ENCODE assay signal across 8 mouse cellular contexts in genomic region chr2:35504417-35504776, GRCm38 (mm10). TPM values are rescaled to one million over a fixed set of nuclear protein-coding genes. Genes with fewer than 3 reads are reported as not detected.
DNase-seq lines count a peak whose midpoint lies in the region; ATAC-seq and TF ChIP-seq lines count a peak whose summit lies in the region.
"Had no signal": no experiment of that assay in that cellular context is flagged by ENCODE, and none has a peak within 500 bp of the region (broad histone marks: within the 10 kb centered on the region; RNA-seq: fewer than 3 reads in every experiment).

No protein-coding gene starts in this region.

- no peak overlapping the region for H3K4me3 ChIP-seq in hindbrain, embryonic 10.5 days
- no peak overlapping the region for H3K4me3 ChIP-seq in hindbrain, embryonic 14.5 days (replicated peaks; ENCODE audit: low read length)
- peak overlapping the region; percentile 68 for H3K4me3 ChIP-seq in G1E (ENCODE audit: low read depth, low read length)
- no peak overlapping the region for H3K4me3 ChIP-seq in liver, embryonic 11.5 days (ENCODE audit: low read depth, low read length)

- no peaks in the 10 kb centered on the region for H3K36me3 ChIP-seq in hindbrain, embryonic 10.5 days
- no peaks in the 10 kb centered on the region for H3K36me3 ChIP-seq in hindbrain, embryonic 14.5 days (replicated peaks; ENCODE audit: control insufficient read depth, insufficient read depth)
- H3K36me3 ChIP-seq in G1E (replicated peaks), result peaks cover 12% of the 10 kb centered on the region
- H3K36me3 ChIP-seq in liver, embryonic 11.5 days (ENCODE audit: control insufficient read depth, insufficient read depth, low read length), result no peaks in the 10 kb centered on the region

- H3K9me3 ChIP-seq in hindbrain, embryonic 10.5 days, result no peaks in the 10 kb centered on the region
- no peaks in the 10 kb centered on the region for H3K9me3 ChIP-seq in hindbrain, embryonic 14.5 days (ENCODE audit: control insufficient read depth, low read length)
- no peaks in the 10 kb centered on the region; the same call in 1 of the 2 replicates for H3K9me3 ChIP-seq in G1E (replicated peaks)
- no peaks in the 10 kb centered on the region for H3K9me3 ChIP-seq in liver, embryonic 11.5 days (ENCODE audit: control insufficient read depth, low read length)

- no peak for DNase-seq in hindbrain, embryonic 10.5 days (ENCODE audit: low spot score)
- no peak for DNase-seq in hindbrain, embryonic 14.5 days (ENCODE audit: low spot score)
- no peak for DNase-seq in G1E (ENCODE audit: low spot score)
- peak; percentile 69 for DNase-seq in c-Kit-positive CD71-positive TER-119-positive erythroid progenitor cells, embryonic 14.5 days (ENCODE audit: low spot score)
- no peak for DNase-seq in liver, embryonic 11.5 days (ENCODE audit: low spot score)
- no peak for DNase-seq in adrenal gland, adult 8-10 months
- DNase-seq in right cerebral cortex, postnatal 36 days (ENCODE audit: low spot score in 2 of 2), result no peak
- DNase-seq: kidney, adult 18-20 months had no signal

- ATAC-seq in hindbrain, embryonic 14.5 days (ENCODE audit: low FRiP score), result no peak
- ATAC-seq in G1E (ENCODE audit: extremely low read depth, insufficient number of reproducible peaks, low FRiP score, poor library complexity, severe bottlenecking), result no peak
- no peak for ATAC-seq in liver, embryonic 11.5 days (replicated peaks; ENCODE audit: low FRiP score)

- no peak overlapping the region for H3K4me2 ChIP-seq in hindbrain, embryonic 14.5 days (replicated peaks)
- peak overlapping the region; percentile 44 for H3K4me2 ChIP-seq in liver, embryonic 11.5 days

- H3K27me3 ChIP-seq in hindbrain, embryonic 10.5 days (ENCODE audit: insufficient read depth, poor library complexity, severe bottlenecking), result no peaks in the 10 kb centered on the region
- no peaks in the 10 kb centered on the region for H3K27me3 ChIP-seq in hindbrain, embryonic 14.5 days (ENCODE audit: control insufficient read depth, insufficient read depth, low read length)
- H3K27me3 ChIP-seq in G1E (ENCODE audit: insufficient read depth, low read length), result no peaks in the 10 kb centered on the region
- H3K27me3 ChIP-seq in liver, embryonic 11.5 days (replicated peaks; ENCODE audit: control insufficient read depth, insufficient read depth, low read length), result no peaks in the 10 kb centered on the region

- H3K4me1 ChIP-seq in hindbrain, embryonic 10.5 days (replicated peaks), result peaks cover 43% of the 10 kb centered on the region
- peaks cover 13% of the 10 kb centered on the region; the same call in 1 of the 2 replicates for H3K4me1 ChIP-seq in hindbrain, embryonic 14.5 days (replicated peaks; ENCODE audit: control insufficient read depth, insufficient read depth, low read length)
- H3K4me1 ChIP-seq in G1E (ENCODE audit: insufficient read depth, low read depth, low read length), result peaks cover 95% of the 10 kb centered on the region
- peaks cover 75% of the 10 kb centered on the region for H3K4me1 ChIP-seq in liver, embryonic 11.5 days (replicated peaks; ENCODE audit: control insufficient read depth, insufficient read depth, low read length)

- no peak overlapping the region for H3K9ac ChIP-seq in hindbrain, embryonic 14.5 days
- peak overlapping the region; percentile 47 for H3K9ac ChIP-seq in liver, embryonic 11.5 days (ENCODE audit: low read depth, low read length)

- H3K27ac ChIP-seq in hindbrain, embryonic 10.5 days, result 0 out of 2 replicates have a peak overlapping the region, but pooled peaks have one; percentile 54
- no peak overlapping the region for H3K27ac ChIP-seq in hindbrain, embryonic 14.5 days
- H3K27ac ChIP-seq in liver, embryonic 11.5 days (ENCODE audit: low read depth, low read length), result peak overlapping the region; percentile 94

- WGBS in hindbrain, embryonic 10.5 days, result 75% methylated on average over 7 of the region's 7 CpGs
- WGBS in hindbrain, embryonic 14.5 days, result 82% methylated on average over 7 of the region's 7 CpGs
- WGBS in liver, embryonic 11.5 days, result 22% methylated on average over 7 of the region's 7 CpGs

- no peak for TF ChIP-seq CTCF in G1E (IDR thresholded peaks at IDR 0.05; ENCODE audit: low read depth, low read length)

RNA-seq across cellular contexts. Expression of gene Ggta1, which starts 41.4 kb away (rescaled TPM):
- 5.0 and 6.4 TPM in 2 replicates for polyA plus RNA-seq in hindbrain, embryonic 10.5 days (2016; fragmentation: Nextera tagmentation; extraction: Ambion mirVana)
- polyA plus RNA-seq in hindbrain, embryonic 14.5 days (2014; fragmentation: Nextera tagmentation; extraction: Ambion mirVana), result 7.8 and 8.4 TPM in 2 replicates
- total RNA-seq in G1E (2014; fragmentation: Nextera tagmentation) (52.1 and 58.2 TPM in 2 replicates), G1E (2017) (22.2 and 27.2 TPM in 2 replicates)
- 10.7 and 13.2 TPM in 2 replicates for polyA plus RNA-seq in G1E (2012)
- polyA plus RNA-seq in liver, embryonic 11.5 days (2014; fragmentation: Nextera tagmentation; extraction: Ambion mirVana), result 18.6 and 19.5 TPM in 2 replicates
- 10 to 100 TPM in 3 of 4 experiments, 1 to 10 TPM in 1; 8.8 to 14.1 (median 10.8) TPM for total RNA-seq in adrenal gland, adult 8-10 months (2022)

RNA-seq across cellular contexts. Expression of gene Dab2ip, which starts 53.7 kb away (rescaled TPM):
- polyA plus RNA-seq in hindbrain, embryonic 10.5 days (2016; fragmentation: Nextera tagmentation; extraction: Ambion mirVana), result 26.9 and 28.8 TPM in 2 replicates
- 48.4 and 52.2 TPM in 2 replicates for polyA plus RNA-seq in hindbrain, embryonic 14.5 days (2014; fragmentation: Nextera tagmentation; extraction: Ambion mirVana)
- total RNA-seq in G1E (2014; fragmentation: Nextera tagmentation), result 2.2 TPM in 1 of 2 replicates, not detected in the other
- total RNA-seq in G1E (2017), result 0.16 and 0.29 TPM in 2 replicates
- 0.02 TPM in 2 replicates for polyA plus RNA-seq in G1E (2012)
- 16.2 and 20.0 TPM in 2 replicates for polyA plus RNA-seq in liver, embryonic 11.5 days (2014; fragmentation: Nextera tagmentation; extraction: Ambion mirVana)
- 10 to 100 TPM; 84.5 to 95.8 (median 90.0) TPM for total RNA-seq in adrenal gland, adult 8-10 months (2022)

Comparison
In these comparisons a context has a peak if more than half of its experiments do, and no peak if none do; other contexts are left out.
1. RNA of gene Dab2ip, which starts 53.7 kb away (polyA plus RNA-seq): 48.4 to 52.2 TPM in hindbrain, embryonic 14.5 days, 26.9 to 28.8 TPM in hindbrain, embryonic 10.5 days and 16.2 to 20.0 TPM in liver, embryonic 11.5 days; 0.02 TPM in G1E; every median in the first group is over 10 times any median in the second.